In the genomic region with DNA sequence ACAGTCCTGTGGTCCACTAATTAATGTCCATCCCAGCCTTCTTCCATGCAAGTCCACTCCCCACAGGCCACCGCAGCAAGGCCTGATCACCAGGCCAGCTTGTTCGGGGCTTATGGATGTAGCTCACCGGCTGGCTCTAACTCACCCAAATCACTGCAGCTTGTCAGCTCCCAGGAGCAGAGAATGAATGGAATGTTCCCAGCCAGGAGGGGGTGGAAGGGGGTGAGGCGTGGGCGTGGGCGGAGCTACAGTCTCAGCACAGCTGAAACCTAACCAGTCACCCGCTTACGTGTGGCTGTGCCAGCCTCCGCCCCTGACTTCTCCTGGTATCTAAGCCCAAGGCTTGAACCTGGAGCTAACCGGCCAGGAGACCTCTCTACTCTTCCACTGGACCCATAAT, we compare ENCODE assay signal across 8 mouse cellular contexts. TPM values are rescaled to one million over a fixed set of nuclear protein-coding genes. Genes with fewer than 3 reads are reported as not detected.
DNase-seq lines count a peak whose midpoint lies in the region; ATAC-seq and TF ChIP-seq lines count a peak whose summit lies in the region.

No protein-coding gene starts in this region.

- H3K9me3 ChIP-seq in intestine, postnatal 0 days (ENCODE audit: control insufficient read depth), result no peaks in the 10 kb centered on the region
- no peaks in the 10 kb centered on the region for H3K9me3 ChIP-seq in midbrain, embryonic 13.5 days

- ATAC-seq in intestine, postnatal 0 days, result 0 out of 2 replicates have a peak, but pooled peaks have one; percentile 7
- peak; percentile 10; the same call in 1 of the 2 replicates for ATAC-seq in midbrain, embryonic 13.5 days
- ATAC-seq in monocyte, adult 5-6 weeks (replicated peaks; ENCODE audit: insufficient number of reproducible peaks, low FRiP score, low TSS enrichment, poor library complexity, severe bottlenecking), result no peak

- peaks cover 51% of the 10 kb centered on the region for H3K36me3 ChIP-seq in intestine, postnatal 0 days (ENCODE audit: control insufficient read depth, insufficient read depth)
- peaks cover 61% of the 10 kb centered on the region for H3K36me3 ChIP-seq in midbrain, embryonic 13.5 days

- H3K27ac ChIP-seq in intestine, postnatal 0 days (ENCODE audit: low read depth, low read length), result peak overlapping the region; percentile 68
- peak overlapping the region; percentile 12 for H3K27ac ChIP-seq in midbrain, embryonic 13.5 days

- H3K4me3 ChIP-seq in intestine, postnatal 0 days (ENCODE audit: low read depth, low read length), result no peak overlapping the region
- H3K4me3 ChIP-seq in midbrain, embryonic 13.5 days (replicated peaks), result no peak overlapping the region

- H3K9ac ChIP-seq in intestine, postnatal 0 days (ENCODE audit: low read depth, low read length), result peak overlapping the region; percentile 23; the same call in 1 of the 2 replicates
- H3K9ac ChIP-seq in midbrain, embryonic 13.5 days (replicated peaks), result no peak overlapping the region

- peak overlapping the region; percentile 33; the same call in 1 of the 2 replicates for H3K4me2 ChIP-seq in intestine, postnatal 0 days (replicated peaks; ENCODE audit: low read depth)
- H3K4me2 ChIP-seq in midbrain, embryonic 13.5 days (replicated peaks), result peak overlapping the region; percentile 1; the same call in 1 of the 2 replicates

- TF ChIP-seq CTCF in intestine, postnatal 0 days (IDR thresholded peaks at IDR 0.05; ENCODE audit: low read depth), result no peak

- DNase-seq in adrenal gland, adult 18-20 months (ENCODE audit: low spot score in 2 of 2), result peak; percentile 69 to 71
- peak; percentile 87 for DNase-seq in embryo, embryonic 9.5 days (ENCODE audit: extremely low spot score)
- DNase-seq in gastrocnemius, postnatal 4 days (ENCODE audit: low spot score in 2 of 2), result peak; percentile 45 to 74
- peak; percentile 67 for DNase-seq in left cerebral cortex, postnatal 4 days
- peak; percentile 76 for DNase-seq in telencephalon, adult 2 months (ENCODE audit: low read depth, low spot score)

- intact Hi-C loops in left cerebral cortex, postnatal 4 days (cut with DNase I), result no loop called here

- 20% methylated on average over 10 of the region's 10 CpGs for WGBS in intestine, postnatal 0 days
- WGBS in midbrain, embryonic 13.5 days, result 7% methylated on average over 10 of the region's 10 CpGs

- no peaks in the 10 kb centered on the region for H3K27me3 ChIP-seq in intestine, postnatal 0 days (replicated peaks; ENCODE audit: control insufficient read depth, insufficient read depth, low read length)
- H3K27me3 ChIP-seq in midbrain, embryonic 13.5 days, result no peaks in the 10 kb centered on the region

- peaks cover 15% of the 10 kb centered on the region; the same call in 1 of the 2 replicates for H3K4me1 ChIP-seq in intestine, postnatal 0 days (replicated peaks; ENCODE audit: control insufficient read depth, insufficient read depth, low read length)
- peaks cover 54% of the 10 kb centered on the region for H3K4me1 ChIP-seq in midbrain, embryonic 13.5 days (replicated peaks)

RNA-seq across cellular contexts. Expression of gene Plxnb2, which starts 11.2 kb away (rescaled TPM):
- total RNA-seq in adrenal gland, adult 18-20 months (2021), result 100 to 1,000 TPM in 1 of 2 experiments, 10 to 100 TPM in 1; 84.0 to 113 TPM
- 10 to 100 TPM; 81.0 to 84.7 TPM for total RNA-seq in gastrocnemius, postnatal 4 days (2021)
- 71.5 and 74.0 TPM in 2 replicates for polyA plus RNA-seq in intestine, postnatal 0 days (2015; fragmentation: Nextera tagmentation; extraction: Ambion mirVana)
- total RNA-seq in left cerebral cortex, postnatal 4 days (2021), result 100 to 1,000 TPM; 100 TPM
- polyA plus RNA-seq in midbrain, embryonic 13.5 days (2015; fragmentation: Nextera tagmentation; extraction: Ambion mirVana), result 102 and 115 TPM in 2 replicates
- total RNA-seq in monocyte, adult 5-6 weeks (2017), result 145 to 153 TPM (median 153 TPM) in 3 replicates

RNA-seq across cellular contexts. Expression of gene Mapk11, which starts 20.0 kb away (rescaled TPM):
- 1 to 10 TPM; 3.7 to 3.8 TPM for total RNA-seq in adrenal gland, adult 18-20 months (2021)
- 1 to 10 TPM; 3.4 to 4.1 TPM for total RNA-seq in gastrocnemius, postnatal 4 days (2021)
- 1.6 and 1.9 TPM in 2 replicates for polyA plus RNA-seq in intestine, postnatal 0 days (2015; fragmentation: Nextera tagmentation; extraction: Ambion mirVana)
- 10 to 100 TPM; 34.4 to 36.6 TPM for total RNA-seq in left cerebral cortex, postnatal 4 days (2021)
- polyA plus RNA-seq in midbrain, embryonic 13.5 days (2015; fragmentation: Nextera tagmentation; extraction: Ambion mirVana), result 39.8 and 44.2 TPM in 2 replicates
- total RNA-seq in monocyte, adult 5-6 weeks (2017), result 4.5 to 6.6 TPM (median 4.6 TPM) in 3 replicates

RNA-seq across cellular contexts. Expression of gene Dennd6b, which starts 26.9 kb away (rescaled TPM):
- 1 to 10 TPM; 5.2 to 5.4 TPM for total RNA-seq in adrenal gland, adult 18-20 months (2021)
- total RNA-seq in gastrocnemius, postnatal 4 days (2021), result 1 to 10 TPM; 7.9 to 9.0 TPM
- 3.2 and 3.4 TPM in 2 replicates for polyA plus RNA-seq in intestine, postnatal 0 days (2015; fragmentation: Nextera tagmentation; extraction: Ambion mirVana)
- 10 to 100 TPM; 46.6 to 49.4 TPM for total RNA-seq in left cerebral cortex, postnatal 4 days (2021)
- polyA plus RNA-seq in midbrain, embryonic 13.5 days (2015; fragmentation: Nextera tagmentation; extraction: Ambion mirVana), result 84.0 and 85.3 TPM in 2 replicates
- 2.1 to 3.1 TPM (median 2.7 TPM) in 3 replicates for total RNA-seq in monocyte, adult 5-6 weeks (2017)

RNA-seq across cellular contexts. Expression of gene Mapk12, which starts 28.9 kb away (rescaled TPM):
- total RNA-seq in adrenal gland, adult 18-20 months (2021), result 1 to 10 TPM; 8.4 to 9.6 TPM
- 10 to 100 TPM; 54.4 to 57.3 TPM for total RNA-seq in gastrocnemius, postnatal 4 days (2021)
- polyA plus RNA-seq in intestine, postnatal 0 days (2015; fragmentation: Nextera tagmentation; extraction: Ambion mirVana), result 2.3 and 2.7 TPM in 2 replicates
- total RNA-seq in left cerebral cortex, postnatal 4 days (2021), result 1 to 10 TPM; 4.1 to 5.0 TPM
- polyA plus RNA-seq in midbrain, embryonic 13.5 days (2015; fragmentation: Nextera tagmentation; extraction: Ambion mirVana), result 8.2 TPM in 2 replicates
- 0.39 to 5.8 TPM (median 3.7 TPM) in 3 replicates for total RNA-seq in monocyte, adult 5-6 weeks (2017)

RNA-seq across cellular contexts. Expression of gene Hdac10, which starts 40.9 kb away (rescaled TPM):
- total RNA-seq in adrenal gland, adult 18-20 months (2021), result 10 to 100 TPM; 11.4 to 12.4 TPM
- 10 to 100 TPM; 11.2 to 11.8 TPM for total RNA-seq in gastrocnemius, postnatal 4 days (2021)
- 7.6 and 8.6 TPM in 2 replicates for polyA plus RNA-seq in intestine, postnatal 0 days (2015; fragmentation: Nextera tagmentation; extraction: Ambion mirVana)
- total RNA-seq in left cerebral cortex, postnatal 4 days (2021), result 10 to 100 TPM; 40.0 to 42.8 TPM
- 25.0 and 26.0 TPM in 2 replicates for polyA plus RNA-seq in midbrain, embryonic 13.5 days (2015; fragmentation: Nextera tagmentation; extraction: Ambion mirVana)
- total RNA-seq in monocyte, adult 5-6 weeks (2017), result 19.4 to 24.3 TPM (median 20.6 TPM) in 3 replicates

Comparison
In these comparisons a context has a peak if more than half of its experiments do, and no peak if none do; other contexts are left out.
1. RNA of gene Dennd6b, which starts 26.9 kb away (total RNA-seq): 46.6 to 49.4 TPM in left cerebral cortex, postnatal 4 days; 7.9 to 9.0 TPM in gastrocnemius, postnatal 4 days, 5.2 to 5.4 TPM in adrenal gland, adult 18-20 months and 2.1 to 3.1 TPM in monocyte, adult 5-6 weeks; every median in the first group is over 4 times any median in the second.
2. Peak in every context shown above with its lines, with median percentiles within 50 percentile points of each other: DNase-seq.